Mouse (Mus musculus) layer of hippocampus, postnatal 10 days (tissue): ENCODE results near the gene Klhdc8a. TPM values are rescaled to one million over a fixed set of nuclear protein-coding genes. Genes with fewer than 3 reads are reported as not detected.

Experiments used
- DNase-seq, 2 experiments: peaks; one replicate each; pipeline ENCODE4 v3.0.0; 2021; ENCODE audit warnings: low spot score in 2 of 2
- total RNA-seq, 2 experiments: library from RNA; stranded (reverse); gene quantifications; 2 replicates each; pipeline ENCODE4 v1.2.3; 2021

The Klhdc8a gene
- total RNA-seq, 2 experiments from 2014 or later, result 11.1 to 11.5 TPM

DNA sequence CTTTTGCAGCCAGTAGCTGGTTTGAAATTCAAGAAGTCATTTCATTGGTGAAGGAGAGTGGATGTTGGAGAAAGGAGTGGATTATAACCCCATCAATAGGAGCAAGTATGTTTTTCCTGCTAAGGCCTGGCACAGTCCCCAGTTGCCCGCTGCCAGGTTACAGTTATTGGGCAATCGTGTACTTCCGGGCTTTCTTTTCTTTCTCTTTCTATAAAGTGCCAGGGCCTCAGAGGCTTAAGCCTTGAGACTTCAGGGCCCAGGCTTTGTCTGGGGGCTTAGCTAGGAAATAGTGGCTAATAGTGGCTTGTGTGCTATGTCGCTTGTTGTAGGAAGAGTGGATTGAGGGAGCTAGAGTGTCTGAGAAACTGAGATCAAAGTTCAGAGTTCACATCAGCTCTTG lies 19.0 kb downstream of the Klhdc8a start:
- no peak for DNase-seq

- DNase-seq, result no peak
Measured at GRCm38 (mm10) chr1:132317894-132318863, 19.8 kb downstream of the Klhdc8a start.

GRCm38 (mm10) chr1:132319242-132319641 lies 20.8 kb downstream of the Klhdc8a start:
- peak; percentile 42 to 45 for DNase-seq

DNA sequence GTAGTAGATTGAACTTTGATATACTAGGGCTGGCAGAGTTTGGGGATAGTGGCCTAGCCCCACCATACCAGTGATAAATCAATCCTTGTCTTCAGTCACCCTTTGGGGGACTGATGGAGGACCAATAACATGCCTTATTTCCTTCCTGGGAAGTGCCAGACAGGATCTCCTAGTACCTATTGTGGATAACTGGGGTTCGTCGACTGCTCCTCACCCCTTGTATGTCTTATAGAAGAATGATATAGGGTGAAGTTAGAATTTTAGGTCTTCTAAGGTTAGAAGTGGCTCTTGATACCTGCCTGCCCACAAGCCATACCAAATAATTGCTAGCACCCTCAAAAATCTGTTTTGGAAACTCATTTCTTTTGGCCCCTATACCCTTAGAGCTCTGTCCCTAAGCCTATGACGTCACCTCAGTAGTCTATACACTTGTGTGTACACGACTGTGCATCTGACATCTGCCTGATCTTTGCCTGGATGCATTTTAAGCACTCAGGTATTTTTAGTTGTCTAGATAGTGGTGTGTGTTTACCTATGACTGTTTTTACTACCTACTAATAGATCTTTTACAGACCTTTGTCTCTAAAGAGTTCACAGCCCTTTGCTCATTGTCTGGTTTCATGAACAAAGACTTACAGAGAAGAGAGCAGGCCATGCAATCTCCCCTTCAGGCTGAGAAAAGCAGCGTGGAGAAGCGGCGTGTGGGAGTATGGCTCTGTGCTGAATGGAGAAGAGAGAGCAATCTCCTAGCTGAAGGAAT lies 23.6 kb downstream of the Klhdc8a start:
- DNase-seq, result no peak

DNA sequence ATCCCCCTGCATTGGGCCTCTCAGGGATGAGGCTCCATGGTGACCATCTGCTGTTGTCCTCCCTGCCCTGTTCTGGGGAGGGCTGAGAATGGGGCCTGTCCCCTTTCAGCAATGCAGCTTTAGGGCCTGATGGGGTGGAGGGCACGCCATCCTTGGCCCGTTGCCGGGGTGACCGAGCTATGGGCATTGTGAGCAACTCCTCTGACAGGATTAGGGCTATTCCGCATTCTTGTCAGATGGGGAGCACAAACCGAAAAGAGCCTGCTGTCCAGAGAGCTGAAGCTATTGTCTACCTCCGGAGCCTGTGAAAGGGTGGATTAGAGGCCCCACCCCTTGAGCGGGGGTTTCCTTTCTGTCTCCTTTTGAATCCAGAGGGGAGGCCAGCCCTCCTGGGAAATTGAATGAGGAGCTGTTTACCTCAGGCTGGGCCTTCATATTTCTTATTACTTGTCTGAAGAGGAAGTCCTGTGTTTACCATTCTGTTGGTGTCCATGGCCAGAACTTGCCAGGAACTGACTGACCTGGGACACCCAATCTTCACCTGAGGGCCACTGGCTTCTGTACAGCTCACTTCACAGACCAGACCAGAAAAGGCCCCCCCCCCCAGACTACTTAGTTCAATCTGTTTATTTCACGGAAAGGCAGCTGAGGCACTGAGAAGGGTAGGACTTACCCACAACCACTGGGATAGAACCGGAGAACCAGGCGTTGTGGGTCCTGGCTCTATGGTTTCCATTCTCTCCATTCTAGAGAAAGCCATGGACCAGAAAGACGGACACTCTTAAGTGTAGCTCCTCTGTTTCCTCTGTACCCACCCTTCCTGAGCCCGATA lies 24.5 kb downstream of the Klhdc8a start:
- DNase-seq, result peak; percentile 34 to 53

DNA sequence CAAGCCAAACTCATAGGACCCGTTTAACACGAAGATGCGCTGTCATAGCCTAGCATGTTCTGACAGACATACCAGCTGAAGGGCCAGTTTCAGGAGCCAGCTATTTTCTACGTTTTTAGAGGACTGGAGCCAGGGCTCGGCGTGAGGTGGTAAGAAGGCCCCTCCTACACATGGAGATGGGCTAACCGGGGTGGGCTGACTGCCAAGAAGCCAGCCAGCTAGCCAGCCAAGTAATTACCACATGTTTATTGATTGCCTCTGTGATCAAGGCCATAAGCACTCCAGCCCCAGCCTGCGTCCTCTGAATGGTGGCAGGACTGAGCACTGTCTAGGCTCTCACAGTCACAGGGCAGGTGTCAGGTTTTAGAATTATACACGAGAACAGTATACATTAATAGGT lies 28.4 kb downstream of the Klhdc8a start:
- DNase-seq, result no peak

GRCm38 (mm10) chr1:132327477-132327876 lies 29.1 kb downstream of the Klhdc8a start:
- DNase-seq, result no peak

DNA sequence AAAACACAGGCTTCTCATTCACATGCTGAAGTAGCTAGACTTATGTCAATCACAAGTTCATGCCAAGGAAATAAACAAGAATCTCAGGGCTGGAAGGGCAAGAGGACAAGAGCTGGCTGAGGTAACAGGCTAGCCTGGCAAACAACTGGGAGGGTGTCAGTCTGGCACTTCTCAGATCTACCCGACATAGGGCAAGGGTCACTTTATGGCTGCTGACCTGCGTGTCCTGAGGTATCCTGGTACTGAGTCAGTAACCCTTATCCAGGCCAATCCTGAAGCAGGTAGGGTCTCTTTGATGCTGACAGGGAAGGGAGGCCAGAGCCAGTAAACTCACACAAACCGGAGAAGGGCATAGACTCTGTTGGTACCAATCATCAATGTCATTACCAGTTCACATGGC lies 30.1 kb downstream of the Klhdc8a start:
- no peak for DNase-seq

DNA sequence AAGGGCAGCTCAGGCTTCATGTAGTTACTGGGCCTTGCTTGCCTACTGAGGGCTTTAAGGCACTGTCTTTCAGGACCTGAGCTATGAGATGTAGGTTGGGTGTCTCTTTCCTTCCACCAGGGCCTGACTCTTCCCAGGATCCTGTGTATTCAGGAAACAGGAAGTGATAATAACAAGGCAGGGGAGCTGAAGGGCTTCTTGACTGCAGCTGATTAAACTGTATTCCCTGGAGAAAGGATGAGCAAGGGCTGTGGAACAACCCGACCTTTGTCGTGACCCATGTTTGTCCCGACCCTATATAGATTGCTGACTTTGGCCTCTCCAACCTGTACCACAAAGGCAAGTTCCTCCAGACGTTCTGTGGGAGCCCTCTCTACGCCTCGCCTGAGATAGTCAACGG lies 31.2 kb downstream of the Klhdc8a start:
- no peak for DNase-seq

DNA sequence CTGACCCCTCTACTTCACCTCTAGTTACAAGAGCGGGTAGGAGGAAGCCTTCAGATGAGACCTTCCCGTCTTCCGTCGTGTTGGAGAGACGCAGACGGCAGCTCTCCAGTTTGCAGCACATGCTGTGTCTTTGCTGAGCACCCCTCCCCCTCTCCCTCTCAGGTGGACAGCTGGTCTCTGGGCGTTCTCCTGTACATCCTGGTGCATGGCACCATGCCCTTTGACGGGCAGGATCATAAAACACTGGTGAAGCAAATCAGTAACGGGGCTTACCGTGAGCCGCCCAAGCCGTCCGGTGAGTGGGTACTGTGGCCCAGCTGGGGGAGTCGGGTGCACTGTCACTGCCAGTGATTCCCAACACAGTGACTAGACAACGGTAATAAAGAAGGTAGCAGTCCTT lies 32.0 kb downstream of the Klhdc8a start:
- DNase-seq, result no peak

DNA sequence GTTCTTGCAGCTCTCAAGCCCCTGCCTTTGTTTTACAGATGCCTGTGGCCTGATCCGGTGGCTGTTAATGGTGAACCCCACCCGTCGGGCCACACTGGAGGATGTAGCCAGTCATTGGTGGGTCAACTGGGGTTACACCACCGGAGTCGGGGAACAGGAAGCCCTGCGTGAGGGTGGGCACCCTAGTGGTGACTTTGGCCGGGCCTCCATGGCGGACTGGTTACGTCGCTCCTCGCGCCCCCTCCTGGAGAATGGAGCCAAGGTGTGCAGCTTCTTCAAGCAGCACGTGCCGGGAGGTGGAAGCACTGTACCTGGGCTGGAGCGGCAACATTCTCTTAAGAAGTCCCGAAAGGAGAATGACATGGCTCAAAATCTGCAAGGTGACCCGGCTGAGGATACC lies 32.9 kb downstream of the Klhdc8a start:
- DNase-seq, result no peak

DNA sequence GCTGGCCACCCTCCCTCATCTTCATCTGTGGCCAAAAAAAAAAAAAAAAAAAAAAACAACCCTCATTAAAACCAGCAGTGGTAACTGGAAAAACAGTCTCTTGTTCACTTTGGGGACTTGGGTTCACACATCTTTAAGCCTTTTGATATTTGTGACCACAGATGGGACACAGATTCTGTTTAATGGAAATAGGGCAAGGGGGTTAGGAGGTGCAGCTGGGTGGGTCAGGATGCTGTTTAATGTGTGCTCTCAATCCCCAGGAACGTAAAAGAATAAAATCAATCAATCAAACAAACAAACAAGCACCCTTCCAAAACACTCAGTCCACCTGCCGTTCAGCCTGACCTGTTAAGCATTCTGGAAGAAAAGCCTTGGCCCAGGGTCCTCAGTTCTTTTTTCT lies 34.8 kb downstream of the Klhdc8a start:
- no peak for DNase-seq

DNA sequence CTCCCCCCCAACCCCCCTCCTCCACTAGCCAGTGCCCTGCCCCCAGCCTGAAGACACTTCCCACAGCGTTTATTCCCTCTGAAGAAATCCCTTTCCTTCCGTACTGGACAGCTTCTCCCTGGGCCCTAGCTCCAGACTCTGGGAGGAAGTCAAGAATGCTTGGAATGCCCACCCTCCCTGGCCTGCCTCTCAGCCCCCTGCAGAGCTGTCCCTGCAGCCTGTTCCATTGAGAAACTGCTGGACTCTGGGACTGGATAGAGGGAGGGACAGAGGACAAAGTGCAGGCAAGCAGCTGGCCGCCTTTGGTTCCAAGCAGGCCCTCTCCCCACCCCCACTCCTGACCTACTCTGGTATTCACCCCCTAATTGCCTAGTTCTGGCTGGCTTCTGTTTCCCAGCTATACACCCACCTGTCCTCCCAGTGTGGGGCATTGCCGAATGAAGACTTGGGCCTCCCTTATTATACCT lies 35.3 kb downstream of the Klhdc8a start:
- no peak for DNase-seq

DNA sequence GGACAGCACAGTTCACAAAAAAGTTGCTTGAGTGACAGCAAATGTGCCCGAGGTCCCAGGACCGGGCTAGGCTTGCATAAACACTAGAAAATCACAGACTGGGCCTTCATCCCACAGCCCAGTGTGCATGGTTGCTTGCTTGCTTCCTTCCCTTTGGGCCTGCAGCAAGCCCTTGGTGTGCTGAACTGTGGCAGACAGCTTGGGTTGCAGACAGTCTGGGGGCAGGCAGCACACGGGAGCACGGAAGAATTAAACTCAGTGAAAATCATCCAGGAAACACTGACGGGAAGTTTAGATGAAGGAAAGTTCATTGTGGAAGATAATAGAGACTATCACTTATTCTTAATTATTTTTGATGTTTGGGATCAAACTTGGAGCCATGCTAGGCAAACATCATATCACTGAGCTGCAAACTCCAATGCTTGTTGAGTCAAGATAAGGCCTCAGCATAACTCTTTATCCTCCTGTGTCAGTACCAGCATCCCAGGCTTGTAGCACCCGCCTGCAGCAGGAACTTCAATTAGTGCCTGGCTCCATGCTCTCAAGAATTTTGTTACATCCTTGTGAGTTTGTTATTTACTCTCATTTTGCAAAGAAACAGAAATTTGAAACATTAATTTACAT lies 35.9 kb downstream of the Klhdc8a start:
- no peak for DNase-seq

DNA sequence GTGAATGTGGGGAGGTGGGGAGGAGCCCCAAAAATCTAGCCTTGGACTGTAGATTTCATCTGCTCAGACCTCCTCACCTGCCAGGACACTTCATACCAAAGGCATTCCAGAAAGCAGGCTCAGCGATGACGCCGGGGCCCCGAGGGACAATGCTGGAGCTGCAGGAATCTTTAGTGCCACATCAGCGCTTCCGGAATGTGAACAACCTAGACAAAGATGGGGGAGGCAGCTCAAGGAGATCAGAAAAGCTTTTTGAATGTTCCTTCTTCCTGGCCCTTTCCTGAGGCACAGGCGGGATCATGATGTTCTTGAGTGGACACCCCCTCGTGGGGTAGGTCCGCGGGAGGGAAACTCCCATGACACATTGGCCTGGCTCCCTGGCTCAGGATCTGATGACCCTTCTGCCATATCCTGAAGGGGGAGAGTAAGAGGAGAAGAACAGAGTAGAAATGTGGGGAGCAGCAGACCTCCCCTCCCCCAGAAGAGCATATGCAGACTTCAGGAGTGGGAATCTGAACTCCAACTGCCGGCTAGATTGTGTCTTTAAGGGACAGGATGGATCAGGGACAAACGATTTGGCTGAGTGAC lies 37.0 kb downstream of the Klhdc8a start:
- no peak for DNase-seq

DNA sequence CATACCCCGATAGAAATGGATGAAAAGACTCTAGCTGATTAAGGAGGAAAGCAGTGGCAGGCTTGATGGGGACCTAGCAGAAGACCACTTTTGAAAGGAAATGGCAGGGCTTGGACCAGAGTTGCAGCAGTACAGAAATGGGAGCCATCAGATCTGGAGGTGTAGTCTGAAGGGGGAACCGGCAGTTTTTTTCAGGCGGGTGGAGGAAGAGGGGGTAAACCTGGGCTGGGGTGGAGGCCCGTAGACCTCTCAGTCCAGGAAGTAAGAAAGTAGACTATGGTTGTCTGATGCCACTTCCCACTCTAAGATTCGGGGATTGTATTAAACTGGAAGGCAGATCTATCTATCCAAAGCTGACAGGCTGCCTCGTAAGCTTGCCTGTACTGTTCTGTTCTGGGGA lies 38.5 kb downstream of the Klhdc8a start:
- DNase-seq, result no peak

- DNase-seq, result no peak
Measured at GRCm38 (mm10) chr1:132338027-132338660, 39.7 kb downstream of the Klhdc8a start.

DNA sequence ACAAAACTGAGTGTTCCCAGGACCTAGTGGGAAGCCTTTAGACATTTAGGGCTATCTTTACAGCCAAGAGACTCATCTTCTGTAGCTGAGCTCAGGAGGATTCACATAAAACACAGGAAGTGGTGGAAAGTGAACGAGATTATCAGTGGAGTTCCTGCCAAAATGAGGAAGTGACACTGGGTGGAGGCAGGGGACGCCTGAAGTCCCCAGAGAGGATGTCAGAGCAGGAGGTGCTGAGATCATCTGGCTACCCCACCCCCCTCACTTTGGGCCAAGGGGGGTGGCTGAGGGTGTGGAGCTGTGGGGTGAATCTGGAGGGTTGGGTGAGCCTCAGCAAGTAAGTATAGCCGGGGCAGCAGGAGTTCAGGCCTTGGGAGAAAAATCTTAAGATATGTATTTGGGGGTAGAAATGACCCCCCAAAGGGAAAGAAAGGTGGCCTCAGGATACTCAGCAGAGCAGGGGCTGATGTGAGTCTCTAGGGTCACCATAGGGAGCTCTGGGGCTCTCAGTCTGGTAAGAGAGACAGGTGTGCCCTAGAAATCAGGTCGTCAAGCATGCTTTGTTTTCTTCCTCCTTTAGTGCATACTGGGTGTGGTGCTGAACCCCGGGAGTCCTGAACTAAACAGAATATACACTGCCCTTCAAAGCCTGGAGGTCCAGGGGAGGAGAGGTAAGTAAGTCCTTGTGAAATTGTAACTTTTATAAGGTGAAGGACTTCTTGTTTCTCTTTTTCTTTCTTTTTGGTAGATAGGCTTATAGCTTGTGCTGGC lies 43.5 kb downstream of the Klhdc8a start:
- no peak for DNase-seq

DNA sequence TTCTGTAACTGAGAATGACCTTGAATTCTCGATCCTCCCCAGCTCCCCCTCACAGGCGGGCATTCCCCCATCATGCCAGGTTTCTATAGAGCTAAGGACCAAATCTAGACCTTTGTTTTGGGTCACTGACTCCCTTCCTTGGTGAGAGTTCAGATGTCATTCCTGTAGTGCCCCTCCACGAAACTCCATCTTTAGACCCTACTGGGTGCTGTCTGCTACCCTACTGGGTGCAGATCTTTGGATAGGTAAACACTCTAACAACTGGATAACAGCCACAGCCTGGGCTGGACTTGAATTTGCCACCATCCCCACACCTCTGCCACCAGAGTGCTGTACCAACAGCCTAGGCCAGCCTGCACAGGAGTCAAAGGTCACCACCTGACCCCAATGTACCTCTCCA lies 44.1 kb downstream of the Klhdc8a start:
- DNase-seq, result no peak
